Mouse (Mus musculus): ENCODE results near the gene Rasl10a. TPM values are rescaled to one million over a fixed set of nuclear protein-coding genes. Genes with fewer than 3 reads are reported as not detected.
A peak's percentile ranks its signal among the peaks of the same experiment; 100 is the strongest.

Rasl10a gene
- polyA plus RNA-seq, 1 experiment, result 4.4 TPM

DNA sequence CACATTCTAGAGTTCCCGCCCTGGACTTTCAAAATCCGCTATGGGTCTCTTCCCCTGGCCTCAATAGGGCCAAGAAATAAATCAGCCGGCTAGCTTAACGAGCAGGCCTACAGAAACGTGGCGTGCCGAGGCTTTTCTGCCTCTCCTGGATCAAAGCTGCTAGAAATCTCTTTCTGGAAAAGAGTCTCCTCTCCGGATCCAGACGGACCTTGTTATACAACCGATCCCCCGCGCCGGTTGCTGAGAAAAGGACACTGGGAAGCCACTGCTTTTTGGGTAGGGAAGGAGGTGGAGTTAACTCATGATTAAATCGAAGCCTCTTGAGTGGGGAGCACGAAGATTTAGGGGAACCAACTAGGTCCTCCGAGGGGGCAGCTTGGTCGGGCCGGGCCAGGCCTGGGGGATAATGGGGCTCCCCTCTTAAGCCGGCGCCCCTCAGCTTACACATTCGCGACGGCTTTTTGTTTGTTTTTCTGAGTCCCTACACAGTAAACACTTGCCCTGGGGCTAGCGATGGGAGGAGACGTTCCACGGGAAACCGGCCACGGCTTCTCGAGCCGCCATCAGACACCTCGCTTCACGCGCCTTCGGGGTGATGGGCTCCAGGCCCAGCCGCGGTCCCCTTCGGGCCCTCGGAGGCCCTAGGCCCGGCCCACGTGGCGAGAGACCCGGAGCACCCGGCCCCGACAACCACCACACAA lies 40.3 kb downstream of the Rasl10a start:
- peak overlapping the region; percentile 37 for H3K27ac ChIP-seq (ENCODE audit: insufficient read depth, low read length)
- H3K27me3 ChIP-seq (ENCODE audit: control insufficient read depth, insufficient read depth, low read length, poor library complexity, severe bottlenecking), result no peaks in the 10 kb centered on the region
- peaks cover 3% of the 10 kb centered on the region for H3K4me1 ChIP-seq (ENCODE audit: control insufficient read depth, insufficient read depth, low read length)
- TF ChIP-seq EP300 (IDR thresholded peaks at IDR 0.05; ENCODE audit: insufficient read depth, low read depth, low read length), result no peak
- TF ChIP-seq CTCF (IDR thresholded peaks at IDR 0.05; ENCODE audit: low read depth, low read length), result no peak
- no peak for TF ChIP-seq POLR2A (IDR thresholded peaks at IDR 0.05; ENCODE audit: insufficient read depth, low read length)
- H3K9ac ChIP-seq (ENCODE audit: low read depth, poor library complexity, severe bottlenecking), result peak overlapping the region; percentile 99
- no peaks in the 10 kb centered on the region for H3K9me3 ChIP-seq (replicated peaks; ENCODE audit: control insufficient read depth, insufficient read depth, low read length, poor library complexity, severe bottlenecking)
- peaks cover 11% of the 10 kb centered on the region for H3K36me3 ChIP-seq (ENCODE audit: control insufficient read depth, insufficient read depth, low read length, poor library complexity, severe bottlenecking)
- peak overlapping the region; percentile 80 for H3K4me3 ChIP-seq (ENCODE audit: low read depth, low read length)

DNA sequence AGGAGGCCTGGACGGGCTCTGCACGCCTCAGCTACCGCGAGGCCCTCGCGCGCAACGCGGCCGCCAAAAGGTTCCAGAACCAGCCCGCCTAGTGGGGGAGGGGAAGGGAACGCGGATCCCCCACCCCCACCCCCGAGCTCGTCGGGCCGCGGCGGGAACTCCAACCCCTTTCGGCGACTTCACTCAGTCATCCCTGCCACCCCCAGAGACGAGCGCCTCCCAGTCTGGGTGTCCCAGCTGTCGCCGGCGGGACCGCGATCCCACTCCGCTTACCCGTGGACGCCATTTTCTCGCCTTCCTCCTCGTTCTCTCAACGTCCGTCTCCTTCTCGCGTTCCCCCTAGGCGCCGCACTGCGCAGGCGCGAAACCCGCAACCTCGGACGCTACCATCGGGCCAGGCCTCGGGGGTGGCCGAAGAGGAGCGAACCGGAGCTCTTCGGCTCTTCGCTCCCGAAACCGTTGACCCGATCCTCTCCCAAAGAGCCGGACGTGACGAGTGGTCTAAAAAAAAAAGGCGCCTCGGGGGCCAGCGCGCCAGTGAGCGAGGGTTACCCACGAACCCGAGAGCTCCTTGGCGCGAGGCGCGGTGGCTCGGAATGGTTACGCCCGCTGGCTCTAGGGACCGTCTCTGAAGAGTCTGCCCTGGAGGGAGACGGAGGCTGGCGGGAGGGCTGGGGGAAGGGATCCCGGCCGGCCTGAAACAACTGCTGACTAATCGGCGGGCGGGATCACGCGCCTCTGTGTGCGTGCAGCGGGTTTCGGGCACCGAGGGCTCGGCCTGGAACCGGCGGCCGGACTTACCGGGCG lies 41.0 kb downstream of the Rasl10a start, which contains the start of the genes Rhbdd3 and Ewsr1:
Gene Rhbdd3, plus strand, starts transcription at position 191 of the 807 bp plus-strand sequence.
Gene Ewsr1, minus strand, starts transcription at position 531 of the 807 bp plus-strand sequence.
- Histone ChIP-seq H3K36me3 (ENCODE audit: control insufficient read depth, insufficient read depth, low read length, poor library complexity, severe bottlenecking) (peaks cover 6% of the 10 kb centered on the region), H3K4me3 (ENCODE audit: low read depth, low read length) (peak within 1 kb of the TSS; percentile 80), H3K27me3 (ENCODE audit: control insufficient read depth, insufficient read depth, low read length, poor library complexity, severe bottlenecking) (no peaks in the 10 kb centered on the region), H3K9me3 (replicated peaks; ENCODE audit: control insufficient read depth, insufficient read depth, low read length, poor library complexity, severe bottlenecking) (no peaks in the 10 kb centered on the region), H3K4me1 (ENCODE audit: control insufficient read depth, insufficient read depth, low read length) (peaks cover 3% of the 10 kb centered on the region), H3K9ac (ENCODE audit: low read depth, poor library complexity, severe bottlenecking) (peak within 1 kb of the TSS; percentile 99), H3K27ac (ENCODE audit: insufficient read depth, low read length) (peak within 1 kb of the TSS; percentile 57)
- TF ChIP-seq EP300 (IDR thresholded peaks at IDR 0.05; ENCODE audit: insufficient read depth, low read depth, low read length) (peak; percentile 54; the same call in 1 of the 2 replicates), POLR2A (IDR thresholded peaks at IDR 0.05; ENCODE audit: insufficient read depth, low read length) (peak; percentile 67), CTCF (IDR thresholded peaks at IDR 0.05; ENCODE audit: low read depth, low read length) (no peak)

DNA sequence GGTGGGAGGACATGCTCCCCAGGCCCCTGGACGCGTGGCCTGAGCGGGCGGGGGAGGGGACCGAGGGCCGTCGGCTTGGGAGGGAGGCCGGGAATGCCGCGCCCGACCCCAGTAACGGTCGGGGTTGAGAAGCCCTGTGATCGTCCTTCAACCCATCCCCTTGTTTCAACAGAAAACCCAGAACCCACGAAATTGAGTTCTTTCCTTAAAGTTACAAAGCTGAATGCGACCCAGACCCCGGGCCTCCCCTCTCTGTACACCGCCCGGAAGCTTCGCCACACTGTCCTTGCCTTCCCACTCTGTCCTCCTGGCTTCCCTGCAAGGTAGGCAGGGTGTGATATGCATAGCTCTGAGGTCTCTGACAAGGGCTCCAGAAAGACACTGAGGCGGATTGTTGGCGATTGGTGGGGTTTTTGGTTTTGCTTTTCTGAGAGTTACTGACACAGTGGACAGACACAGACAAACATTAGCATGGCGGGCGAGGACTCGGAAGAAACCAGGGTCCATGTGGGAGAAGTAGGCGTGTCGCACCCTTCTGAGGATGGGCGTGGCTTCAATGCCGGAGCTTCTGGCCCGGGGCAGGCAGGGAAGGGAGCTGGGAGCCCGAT lies 41.8 kb downstream of the Rasl10a start:
- Histone ChIP-seq H3K9ac (ENCODE audit: low read depth, poor library complexity, severe bottlenecking) (peak overlapping the region; percentile 99), H3K36me3 (ENCODE audit: control insufficient read depth, insufficient read depth, low read length, poor library complexity, severe bottlenecking) (peaks cover 4% of the 10 kb centered on the region), H3K27me3 (ENCODE audit: control insufficient read depth, insufficient read depth, low read length, poor library complexity, severe bottlenecking) (no peaks in the 10 kb centered on the region), H3K4me1 (ENCODE audit: control insufficient read depth, insufficient read depth, low read length) (peaks cover 3% of the 10 kb centered on the region), H3K4me3 (ENCODE audit: low read depth, low read length) (peak overlapping the region; percentile 80), H3K9me3 (replicated peaks; ENCODE audit: control insufficient read depth, insufficient read depth, low read length, poor library complexity, severe bottlenecking) (no peaks in the 10 kb centered on the region), H3K27ac (ENCODE audit: insufficient read depth, low read length) (peak overlapping the region; percentile 57)
- TF ChIP-seq POLR2A (IDR thresholded peaks at IDR 0.05; ENCODE audit: insufficient read depth, low read length) (no peak), CTCF (IDR thresholded peaks at IDR 0.05; ENCODE audit: low read depth, low read length) (no peak), EP300 (IDR thresholded peaks at IDR 0.05; ENCODE audit: insufficient read depth, low read depth, low read length) (0 out of 2 replicates have a peak, but pooled peaks have one; percentile 13)

DNA sequence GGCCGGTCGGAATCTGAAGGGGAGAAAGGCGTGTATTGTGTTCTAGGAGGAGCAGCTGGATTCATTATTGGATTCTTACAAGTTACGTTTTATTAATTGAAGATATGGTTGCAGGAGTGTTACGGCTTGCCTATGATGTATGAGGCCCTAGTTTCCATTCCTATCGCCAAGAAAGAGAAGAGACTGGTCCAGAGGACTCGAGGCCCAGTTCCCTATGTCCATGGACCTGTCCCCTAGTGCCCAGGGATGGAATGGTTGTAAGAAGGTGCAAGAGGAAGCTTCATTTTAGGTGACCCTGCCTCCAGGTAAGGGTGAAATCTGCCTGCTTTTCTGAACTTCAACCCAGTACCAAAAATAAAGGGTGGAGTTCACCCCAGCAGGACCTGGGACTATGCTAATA lies 42.4 kb downstream of the Rasl10a start:
- Histone ChIP-seq H3K27ac (ENCODE audit: insufficient read depth, low read length) (peak overlapping the region; percentile 45), H3K9ac (ENCODE audit: low read depth, poor library complexity, severe bottlenecking) (peak overlapping the region; percentile 99), H3K4me3 (ENCODE audit: low read depth, low read length) (peak overlapping the region; percentile 80), H3K36me3 (ENCODE audit: control insufficient read depth, insufficient read depth, low read length, poor library complexity, severe bottlenecking) (peaks cover 4% of the 10 kb centered on the region), H3K9me3 (replicated peaks; ENCODE audit: control insufficient read depth, insufficient read depth, low read length, poor library complexity, severe bottlenecking) (no peaks in the 10 kb centered on the region), H3K27me3 (ENCODE audit: control insufficient read depth, insufficient read depth, low read length, poor library complexity, severe bottlenecking) (no peaks in the 10 kb centered on the region), H3K4me1 (ENCODE audit: control insufficient read depth, insufficient read depth, low read length) (peaks cover 3% of the 10 kb centered on the region)
- TF ChIP-seq EP300 (IDR thresholded peaks at IDR 0.05; ENCODE audit: insufficient read depth, low read depth, low read length) (no peak), POLR2A (IDR thresholded peaks at IDR 0.05; ENCODE audit: insufficient read depth, low read length) (no peak), CTCF (IDR thresholded peaks at IDR 0.05; ENCODE audit: low read depth, low read length) (no peak)

DNA sequence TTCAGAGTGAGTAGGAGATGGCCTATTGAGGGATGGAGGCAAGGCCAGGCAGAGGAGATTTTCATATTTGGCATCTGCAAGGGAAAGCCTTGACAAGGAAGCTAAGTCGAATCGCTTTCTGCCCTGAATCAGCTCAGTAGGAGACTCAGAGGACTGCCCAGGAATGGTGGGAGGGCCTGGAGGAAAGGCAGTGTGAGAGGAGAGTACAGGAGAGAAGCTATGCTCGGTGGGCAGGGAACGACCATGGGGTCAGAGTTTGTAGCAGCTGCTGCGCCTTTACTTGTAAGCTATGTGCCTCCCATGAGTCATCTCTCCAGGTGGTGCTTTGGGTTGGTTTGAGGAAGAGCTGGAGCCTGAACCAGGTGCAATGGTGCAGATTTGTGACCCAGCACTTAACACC lies 42.9 kb downstream of the Rasl10a start:
- peak overlapping the region; percentile 42 for H3K4me3 ChIP-seq (ENCODE audit: low read depth, low read length)
- H3K36me3 ChIP-seq (ENCODE audit: control insufficient read depth, insufficient read depth, low read length, poor library complexity, severe bottlenecking), result peaks cover 4% of the 10 kb centered on the region
- peak overlapping the region; percentile 99; the same call in 1 of the 2 replicates for H3K9ac ChIP-seq (ENCODE audit: low read depth, poor library complexity, severe bottlenecking)
- no peaks in the 10 kb centered on the region for H3K9me3 ChIP-seq (replicated peaks; ENCODE audit: control insufficient read depth, insufficient read depth, low read length, poor library complexity, severe bottlenecking)
- H3K4me1 ChIP-seq (ENCODE audit: control insufficient read depth, insufficient read depth, low read length), result peaks cover 3% of the 10 kb centered on the region
- H3K27ac ChIP-seq (ENCODE audit: insufficient read depth, low read length), result peak overlapping the region; percentile 13
- no peak for TF ChIP-seq EP300 (IDR thresholded peaks at IDR 0.05; ENCODE audit: insufficient read depth, low read depth, low read length)
- TF ChIP-seq POLR2A (IDR thresholded peaks at IDR 0.05; ENCODE audit: insufficient read depth, low read length), result no peak
- no peak for TF ChIP-seq CTCF (IDR thresholded peaks at IDR 0.05; ENCODE audit: low read depth, low read length)
- H3K27me3 ChIP-seq (ENCODE audit: control insufficient read depth, insufficient read depth, low read length, poor library complexity, severe bottlenecking), result no peaks in the 10 kb centered on the region

All from ES-Bruce4 (cell line).